Mouse (Mus musculus): ENCODE measurements around the gene Ttll12.

Gene Ttll12

DNA sequence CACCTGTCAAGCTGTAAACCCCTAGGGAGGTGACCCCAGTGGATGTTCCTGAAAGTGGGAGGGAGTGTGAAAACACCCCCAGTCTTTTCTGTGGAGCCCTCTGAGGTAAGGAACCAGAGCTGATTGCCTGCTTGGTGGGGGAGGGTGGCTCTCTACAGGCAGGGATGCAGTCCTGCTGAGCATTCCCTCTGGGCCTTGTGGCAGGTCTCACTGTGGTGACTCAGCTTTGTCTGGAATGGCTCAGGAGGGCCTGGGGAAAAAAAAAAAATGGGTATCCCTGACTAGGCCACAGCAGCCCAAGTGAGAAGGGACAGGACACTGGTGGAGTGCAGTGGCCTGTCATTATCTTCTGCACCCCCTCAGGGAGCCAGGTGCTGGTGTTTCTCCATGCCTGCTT is 1.8 kb downstream of the Ttll12 start:
- DNase-seq, result no peak

DNA sequence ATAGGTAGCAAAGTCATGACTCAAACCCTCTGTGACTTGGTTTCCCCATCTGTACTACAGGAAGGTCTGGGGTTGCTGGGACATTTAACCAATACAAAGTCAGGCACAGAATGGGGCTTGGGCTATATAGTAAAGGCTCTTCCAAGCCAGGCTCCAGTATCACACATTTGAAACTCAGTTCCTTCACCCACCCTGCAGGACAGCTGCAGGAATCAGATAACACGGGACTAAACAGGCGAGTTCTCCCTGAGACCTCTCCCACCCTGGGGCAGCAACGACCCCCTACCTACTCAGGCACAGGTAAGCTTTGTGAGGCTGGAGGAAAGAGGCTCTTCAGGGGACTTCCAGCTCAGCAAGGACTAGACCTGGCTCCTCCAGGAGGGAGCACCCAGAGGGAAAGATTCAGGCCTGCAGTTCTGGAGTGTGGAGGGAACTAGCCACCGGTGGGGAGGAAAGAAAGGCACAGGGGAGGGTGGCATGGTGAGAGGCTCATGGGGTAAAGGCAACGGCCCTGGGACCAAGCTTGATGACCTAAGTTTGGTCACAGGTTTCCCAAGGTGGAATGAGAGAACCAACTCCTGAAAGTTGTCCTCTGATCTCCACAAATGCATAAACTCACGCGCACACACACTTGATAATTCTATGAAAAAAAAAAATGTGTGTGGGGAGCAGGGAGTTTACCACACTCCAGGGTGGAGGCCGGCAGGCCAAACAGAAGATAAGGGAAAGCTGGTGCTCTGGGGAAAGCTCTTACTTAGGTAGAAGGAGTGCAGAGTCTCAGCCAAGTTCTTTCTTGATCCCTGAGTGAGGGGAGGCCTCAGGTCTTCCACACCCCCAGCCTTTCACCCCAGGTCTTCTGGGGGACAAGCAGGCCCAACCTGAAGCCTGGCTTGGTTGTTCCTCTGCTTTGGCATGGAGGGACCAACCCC is 2.4 kb downstream of the Ttll12 start:
- no peak for DNase-seq

DNA sequence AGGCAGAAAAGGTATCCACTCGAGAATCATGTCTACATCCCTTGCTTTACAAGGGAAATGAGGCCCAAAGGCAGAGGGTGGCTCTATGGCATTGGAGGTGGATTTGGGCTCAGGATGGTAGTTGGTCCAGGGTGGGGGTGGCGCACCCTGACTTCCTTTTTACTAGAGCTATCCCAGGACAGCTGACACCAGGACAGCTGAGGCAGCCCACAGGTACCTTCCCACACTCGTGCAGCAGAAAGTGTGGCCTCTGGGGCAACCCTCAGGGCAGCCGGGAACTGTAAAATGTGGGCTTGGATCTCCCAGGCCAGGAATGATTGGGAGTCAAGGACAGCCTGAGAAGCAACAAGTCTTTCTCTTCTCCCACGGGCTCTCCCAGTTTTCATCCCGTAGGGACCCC is 3.2 kb downstream of the Ttll12 start:
- DNase-seq, result no peak

DNA sequence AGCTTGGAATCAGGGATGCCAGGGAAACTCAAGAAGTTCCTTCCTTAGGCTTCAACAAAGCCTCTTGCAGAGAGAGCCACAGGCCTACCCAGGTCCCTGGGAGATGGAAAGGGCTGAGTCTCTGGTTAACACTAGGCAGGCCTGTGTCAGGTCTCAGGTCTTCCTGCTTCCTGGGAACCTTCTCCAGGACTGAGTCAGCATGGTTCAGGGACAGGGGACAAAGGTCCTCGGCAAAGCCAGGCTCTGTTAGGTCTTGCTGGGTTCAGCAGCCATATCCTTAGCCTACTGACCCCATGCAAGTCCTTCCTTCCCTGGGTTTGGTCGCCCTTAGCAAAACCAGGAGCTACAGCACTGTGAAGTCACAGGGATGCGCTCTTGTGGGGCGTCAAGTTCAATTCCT is 4.1 kb downstream of the Ttll12 start:
- no peak for DNase-seq

DNA sequence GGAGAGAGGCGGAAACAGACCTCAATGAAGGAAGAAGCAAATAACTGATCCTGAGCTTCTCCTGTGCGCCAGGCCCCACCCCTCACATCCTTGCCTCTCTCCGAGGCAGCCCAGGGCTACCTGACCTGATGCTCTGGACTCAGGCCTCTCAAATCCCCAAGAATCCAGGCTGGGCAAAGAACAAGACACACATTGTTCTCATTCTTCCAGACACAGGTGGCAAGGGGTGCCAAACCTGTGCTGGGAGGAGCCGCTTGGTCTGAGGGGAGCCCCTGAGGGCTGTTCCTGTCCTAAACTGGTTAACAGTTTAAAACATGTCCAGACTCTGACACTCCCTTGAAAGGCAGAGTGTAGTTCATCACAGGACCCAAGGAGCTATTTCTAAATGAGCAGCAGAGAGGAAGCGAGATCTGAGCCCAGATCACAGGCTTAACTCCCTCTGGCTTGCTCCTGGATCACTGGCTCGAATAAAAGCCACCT is 10.2 kb downstream of the Ttll12 start:
- no peak for DNase-seq

DNA sequence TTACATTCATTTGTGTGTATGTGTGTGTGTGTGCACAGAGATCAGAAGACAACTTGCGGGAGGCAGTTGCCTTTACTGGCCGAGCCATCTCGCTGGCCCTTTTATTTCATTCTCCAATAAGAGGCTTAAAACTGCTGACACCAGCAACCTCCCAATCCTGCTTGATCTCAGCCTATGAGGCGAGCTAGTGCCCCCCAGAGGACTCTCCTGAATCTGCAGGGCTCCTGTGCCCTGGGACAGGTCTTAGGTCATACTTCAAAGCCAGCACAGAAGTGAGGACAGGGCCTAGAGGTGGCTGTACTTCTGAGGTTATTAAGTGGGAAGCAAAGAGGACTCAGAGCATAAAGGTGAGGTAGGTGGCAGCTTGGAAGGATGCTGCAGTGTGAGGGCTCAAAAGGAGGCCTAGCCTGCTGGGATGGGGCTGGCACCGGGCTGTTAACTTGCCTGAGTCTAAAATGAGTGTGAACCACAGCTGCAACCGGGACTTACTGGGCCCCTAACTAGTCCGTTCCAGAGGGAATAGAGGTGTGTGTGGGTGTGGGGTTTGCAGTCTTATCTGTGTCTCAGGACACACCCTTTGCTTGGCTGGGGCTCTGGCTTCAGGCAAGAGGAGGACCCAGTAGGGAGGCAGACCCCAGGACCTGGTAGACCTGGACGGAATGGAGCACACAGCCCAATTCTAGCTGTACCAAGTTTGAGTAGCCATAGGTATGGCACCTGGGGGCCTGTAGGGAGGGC is 11.4 kb downstream of the Ttll12 start:
- no peak for DNase-seq

DNA sequence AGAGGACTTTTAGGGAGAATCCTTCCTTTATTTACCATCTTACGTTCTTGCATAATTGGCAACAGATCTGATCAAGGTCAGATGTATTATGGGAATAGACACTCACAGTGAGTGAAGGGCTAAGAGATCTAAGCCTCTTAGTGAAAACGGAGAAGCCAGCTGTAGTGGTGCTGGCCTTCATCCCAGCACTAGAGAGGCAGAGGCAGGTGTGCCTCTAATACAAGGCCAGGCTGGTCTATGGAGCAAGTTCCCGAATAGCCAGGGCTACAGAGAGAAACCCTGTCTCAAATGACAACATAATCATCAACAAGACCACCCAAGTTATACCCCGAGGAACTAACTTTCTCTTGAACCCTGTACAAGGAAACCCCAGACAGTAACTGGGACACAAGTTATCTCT is 12.0 kb downstream of the Ttll12 start:
- DNase-seq, result no peak

DNA sequence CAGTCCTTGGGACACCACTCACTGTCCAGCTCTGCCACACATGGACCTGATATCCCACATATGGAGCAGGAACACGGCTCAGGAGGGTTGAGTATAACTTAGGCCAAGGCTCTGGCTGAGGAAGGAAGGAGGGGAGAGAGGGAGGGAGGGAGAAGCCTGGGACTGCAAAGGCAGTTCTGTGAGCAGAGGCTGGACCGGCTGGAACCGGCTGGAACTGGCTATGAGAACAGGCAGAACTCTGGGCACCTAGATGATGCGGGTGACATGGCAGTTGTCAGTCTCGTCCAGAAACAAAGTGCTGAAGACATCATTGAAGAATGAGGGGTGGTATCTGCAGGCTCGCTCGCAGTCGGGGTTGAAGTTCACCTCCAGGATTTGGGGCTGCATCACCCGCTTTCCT is 18.3 kb downstream of the Ttll12 start:
- no peak for DNase-seq

DNA sequence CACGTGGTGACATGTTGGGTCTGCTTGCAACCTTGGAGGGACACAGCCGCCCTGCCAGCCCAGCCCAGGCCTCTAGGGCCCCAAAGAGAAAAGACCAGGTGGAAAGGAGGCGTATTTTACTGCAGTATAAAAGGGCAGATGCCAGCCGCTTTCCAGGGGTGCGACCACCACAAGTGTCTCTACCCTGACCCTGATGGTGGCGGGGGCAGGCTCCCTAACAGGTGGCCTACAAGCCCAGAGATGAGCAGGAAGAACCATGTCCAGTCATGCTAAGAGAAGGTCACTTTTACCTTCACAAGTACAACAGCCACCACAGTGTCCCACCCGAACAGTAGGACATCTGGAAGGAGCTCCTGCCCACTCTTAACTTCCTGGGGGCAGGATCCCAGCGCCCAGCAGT is 19.4 kb downstream of the Ttll12 start:
- no peak for DNase-seq

DNA sequence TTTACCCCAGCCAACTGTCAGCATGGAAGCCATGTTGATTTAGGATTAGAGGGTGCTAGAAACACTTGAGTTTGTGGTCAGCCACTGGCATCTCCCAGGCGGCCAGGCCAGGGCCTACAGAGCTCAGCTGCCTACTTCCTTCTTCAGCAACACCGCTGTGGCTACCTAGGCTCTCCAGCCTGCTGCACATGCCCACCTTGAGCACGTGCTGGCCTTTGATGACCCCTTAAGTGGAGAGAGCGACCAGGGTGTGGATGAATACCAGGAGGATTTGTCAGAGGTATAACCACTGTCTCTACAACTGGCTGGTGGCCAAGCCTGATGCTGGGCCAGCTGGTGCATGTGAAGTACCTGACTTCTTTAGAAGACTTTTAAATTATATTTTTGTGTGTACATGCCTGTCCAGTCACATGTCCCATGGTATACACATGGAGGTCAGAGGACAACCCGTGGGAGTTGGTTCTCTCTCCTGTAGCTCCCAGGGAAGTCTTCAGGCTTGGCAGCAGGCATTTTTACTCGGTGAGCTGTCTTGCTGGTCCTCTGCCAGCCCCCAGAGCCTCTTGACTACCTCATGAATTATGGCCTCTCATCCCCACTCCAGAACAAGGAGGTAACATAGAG is 20.1 kb downstream of the Ttll12 start:
- DNase-seq, result no peak

DNA sequence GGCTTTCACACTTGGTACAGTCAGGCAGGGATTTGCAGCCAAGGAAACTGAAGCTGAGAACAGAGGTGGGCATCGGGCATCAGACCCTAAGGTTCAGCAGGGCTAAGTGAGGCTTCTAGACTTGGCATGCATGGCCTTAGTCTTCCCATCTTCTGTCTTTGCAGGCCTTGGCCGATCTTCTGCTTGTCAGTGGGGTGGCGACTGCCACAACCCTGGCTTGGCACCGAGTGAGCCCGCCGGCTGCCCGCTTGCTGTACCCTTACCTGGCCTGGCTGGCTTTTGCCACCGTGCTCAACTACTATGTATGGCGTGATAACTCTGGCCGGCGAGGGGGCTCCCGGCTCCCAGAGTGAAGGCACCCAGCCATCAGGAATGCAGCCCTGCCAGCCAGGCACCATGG is 21.4 kb downstream of the Ttll12 start:
- DNase-seq, result no peak

DNA sequence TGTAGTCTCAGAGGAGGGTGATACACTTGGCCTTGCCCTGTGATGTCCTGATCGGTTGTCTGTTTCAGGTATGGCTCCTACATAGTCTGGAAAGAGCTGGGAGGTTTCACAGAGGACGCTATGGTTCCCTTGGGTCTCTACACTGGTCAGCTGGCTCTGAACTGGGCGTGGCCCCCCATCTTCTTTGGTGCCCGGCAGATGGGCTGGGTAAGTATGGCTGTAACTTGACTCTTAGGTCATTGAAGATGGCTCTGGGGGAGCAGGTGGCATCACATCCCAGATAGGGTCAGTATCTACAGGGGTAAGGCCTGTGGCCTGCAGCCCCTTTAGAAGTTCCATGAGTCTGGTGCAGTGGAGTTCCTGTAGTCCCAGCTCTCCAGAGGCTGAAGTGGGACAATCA is 22.8 kb downstream of the Ttll12 start:
- DNase-seq, result no peak

DNA sequence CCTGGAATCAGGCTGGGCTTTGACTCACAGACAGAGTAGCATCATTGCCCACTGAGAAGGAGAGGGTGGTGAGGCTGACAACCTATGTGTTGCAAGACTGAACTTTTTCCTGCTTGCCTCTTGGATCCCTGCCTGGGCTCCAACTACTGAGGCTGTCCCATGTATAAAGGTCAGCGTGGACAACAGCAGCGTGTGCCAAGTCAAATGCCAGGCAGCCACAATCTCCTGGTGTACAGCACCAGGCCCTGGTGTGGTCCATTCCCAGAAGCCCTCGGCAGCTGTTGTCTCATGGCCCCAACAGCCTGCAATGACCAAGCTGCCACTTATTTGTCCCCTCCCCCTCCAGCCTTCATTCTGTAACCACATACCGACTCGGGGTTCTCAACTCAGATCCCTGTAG is 23.3 kb downstream of the Ttll12 start:
- no peak for DNase-seq

DNA sequence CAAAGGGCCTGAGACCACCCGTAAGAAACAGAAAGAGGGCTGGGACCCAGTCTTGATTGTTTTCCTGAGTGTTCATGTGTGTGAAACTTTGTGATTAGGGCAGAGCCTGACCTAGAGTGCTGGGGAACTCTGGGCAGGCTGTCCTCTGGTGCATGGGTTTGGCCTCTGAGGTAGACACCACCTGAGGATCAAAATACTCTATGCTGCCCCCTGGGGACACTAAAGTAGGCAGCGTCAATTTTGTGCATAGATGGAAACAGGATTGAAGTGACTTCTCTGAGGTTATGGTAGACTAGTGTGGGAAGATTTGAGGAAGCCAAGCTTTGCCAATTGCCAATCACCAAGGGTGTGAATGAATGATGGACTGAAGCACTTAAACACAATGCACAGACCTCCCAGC is 24.3 kb downstream of the Ttll12 start:
- no peak for DNase-seq

DNA sequence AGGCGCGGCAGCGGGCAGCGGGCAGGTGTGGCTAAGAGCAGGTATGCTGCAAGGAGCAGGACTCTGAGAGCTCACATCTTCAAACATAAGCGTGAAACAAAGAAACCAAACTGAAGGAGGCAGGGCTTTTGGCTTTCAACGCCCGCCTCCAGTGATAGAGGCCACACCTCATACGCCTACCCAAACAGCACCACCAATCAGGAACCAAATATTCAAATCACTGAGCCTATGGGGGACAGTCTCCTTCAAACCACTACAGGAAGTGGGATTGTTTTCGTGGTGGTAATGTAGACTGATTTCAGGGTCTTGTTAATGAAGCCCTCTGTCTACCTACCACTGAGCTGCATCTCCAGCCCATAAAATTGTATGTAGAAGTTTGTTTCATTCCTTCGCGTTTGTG is 25.3 kb downstream of the Ttll12 start:
- DNase-seq, result no peak

DNA sequence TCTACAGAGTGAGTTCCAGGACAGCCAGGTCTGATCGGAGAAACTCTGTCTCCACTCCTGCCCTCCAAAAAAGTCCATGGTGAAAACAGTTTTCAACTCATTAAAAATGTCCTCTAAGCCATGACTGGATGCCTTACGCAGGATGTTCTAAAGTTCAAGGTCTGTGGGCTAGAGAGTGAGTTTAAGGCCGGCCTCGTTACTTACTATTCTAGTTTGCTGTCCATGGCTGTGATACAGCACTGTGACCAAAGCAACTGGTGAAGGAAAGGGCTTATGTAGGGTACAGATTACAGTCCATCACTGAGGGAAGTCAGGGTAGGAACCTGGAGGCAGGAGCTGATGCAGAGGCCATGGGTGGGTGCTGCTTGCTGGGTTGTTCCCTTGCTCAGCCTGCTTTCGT is 26.4 kb downstream of the Ttll12 start:
- DNase-seq, result no peak

DNA sequence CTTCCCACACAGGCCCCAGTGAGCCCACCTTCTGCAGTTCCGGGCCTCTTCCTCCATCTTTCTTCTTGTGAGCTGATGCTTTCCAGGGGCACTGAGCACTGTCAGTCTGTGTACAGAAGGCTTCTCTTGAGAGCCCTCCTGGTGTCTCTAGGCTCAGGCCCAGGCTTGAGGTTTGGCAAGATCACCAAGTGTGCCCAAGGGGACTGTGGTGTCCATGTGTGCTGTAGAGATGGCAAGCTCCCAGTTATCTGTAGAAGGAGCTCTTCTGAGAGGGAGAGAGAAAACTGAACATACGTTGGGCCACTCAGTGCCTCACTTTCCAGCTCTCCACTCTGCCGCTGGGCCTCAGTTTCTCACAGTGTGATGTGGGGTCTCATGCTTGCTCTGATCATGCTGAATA is 27.2 kb downstream of the Ttll12 start:
- no peak for DNase-seq

DNA sequence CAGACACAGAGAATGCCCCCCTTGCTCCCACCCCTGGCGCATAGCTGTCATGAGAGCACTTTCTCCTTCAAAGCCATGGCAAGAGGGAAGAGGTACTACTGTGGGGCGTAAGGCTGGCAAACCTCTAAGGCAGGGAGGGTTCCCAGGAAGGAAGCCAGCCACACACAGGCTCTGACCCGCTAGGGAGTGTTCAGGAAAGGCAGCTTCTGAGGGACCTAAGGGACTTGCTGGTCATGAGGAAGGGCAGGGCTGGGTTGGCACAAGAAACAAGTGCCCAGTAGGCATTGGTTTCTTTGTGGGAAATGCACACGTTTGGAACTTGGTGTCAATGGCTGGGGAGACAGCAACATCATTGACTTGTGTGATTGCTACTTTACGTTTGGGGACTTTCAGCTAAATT is 29.0 kb downstream of the Ttll12 start:
- no peak for DNase-seq

DNA sequence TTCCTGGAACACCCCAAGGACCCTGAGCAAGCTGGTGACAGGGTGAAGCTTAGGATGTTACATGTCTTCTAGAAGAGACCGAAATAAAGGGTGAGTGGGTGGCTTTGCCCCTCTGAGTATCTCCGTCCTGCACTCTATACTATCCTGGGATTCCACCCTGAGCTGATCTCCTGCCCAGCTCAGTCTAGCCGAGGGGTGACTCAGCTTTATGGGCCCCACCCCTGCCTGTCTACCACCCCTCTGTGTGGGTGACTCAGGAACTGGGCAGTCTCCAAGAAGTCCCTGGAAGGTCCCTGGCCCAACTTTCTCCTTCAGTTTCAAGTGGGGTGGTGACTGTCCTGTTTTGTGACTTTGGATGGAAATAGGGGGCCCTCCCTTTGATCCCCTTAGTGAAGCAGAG is 29.5 kb downstream of the Ttll12 start:
- DNase-seq, result no peak

DNA sequence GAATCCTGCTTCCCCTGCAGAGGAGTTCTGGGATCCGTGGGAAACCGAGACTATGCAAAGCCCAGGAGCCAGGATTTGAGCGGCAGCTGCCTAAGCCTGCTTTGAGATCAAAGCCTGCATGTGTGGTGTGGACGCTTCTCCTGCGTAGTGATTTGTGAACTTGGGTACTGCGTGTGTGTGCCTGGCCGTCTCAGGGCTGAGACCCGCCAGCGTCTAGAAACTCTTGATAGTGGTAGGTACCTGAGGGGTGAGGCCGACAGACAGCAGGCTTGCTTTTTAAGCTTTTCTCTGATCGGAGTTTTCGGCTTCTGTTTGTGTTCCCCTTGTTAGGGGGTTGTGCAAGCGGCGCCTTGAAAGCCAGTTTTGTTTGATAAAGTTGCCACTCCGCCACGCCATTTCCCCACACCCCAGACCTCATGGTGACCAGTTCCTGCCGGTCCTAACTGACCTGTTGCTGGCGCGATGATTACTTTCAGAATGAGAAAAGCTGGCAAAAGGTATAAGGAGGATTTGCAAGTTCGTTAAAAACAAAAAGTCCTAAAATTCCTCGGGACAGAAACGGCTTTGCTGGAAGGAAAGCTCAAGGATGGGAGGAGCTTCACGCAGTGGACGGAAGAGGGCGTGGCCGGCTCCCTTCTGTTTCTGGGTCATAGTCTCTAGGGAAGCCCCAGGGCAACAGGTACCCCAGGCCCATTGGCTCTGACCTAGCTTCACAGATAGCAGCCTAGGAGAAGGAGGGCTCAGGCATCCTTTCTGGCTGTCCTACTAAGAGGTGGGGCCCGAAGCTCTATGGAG is 30.9 kb downstream of the Ttll12 start:
- DNase-seq, result peak; percentile 39 to 48

DNA sequence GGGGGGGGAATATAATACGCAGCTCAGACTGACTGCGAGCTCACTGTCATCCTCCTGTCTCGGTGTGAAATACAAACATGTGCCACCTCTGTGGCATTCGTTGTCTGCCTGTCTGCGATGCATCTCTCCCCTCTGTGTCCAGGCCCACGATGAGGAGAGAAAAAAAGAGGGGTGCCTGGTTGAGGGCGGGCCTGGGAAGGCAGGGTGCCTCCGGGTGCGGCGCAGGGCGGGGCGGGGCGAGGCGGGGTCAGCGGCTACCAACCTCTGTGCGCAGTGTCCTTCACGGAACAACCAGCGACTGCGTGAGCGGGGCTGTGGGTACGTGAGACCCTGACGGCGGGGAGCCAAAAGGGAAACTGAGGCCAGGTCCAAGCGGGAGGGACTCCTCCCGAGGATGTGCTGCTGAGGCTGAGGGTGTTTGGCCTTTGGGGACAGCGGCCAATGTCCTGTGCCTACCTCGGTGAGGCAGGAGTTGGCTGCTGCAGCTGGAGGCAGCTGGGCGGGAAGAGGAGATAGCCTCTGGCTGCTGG is 31.6 kb downstream of the Ttll12 start, which contains the start of the genes Tspo and Mcat:
Gene Tspo, plus strand, starts transcription at position 266 of the 530 bp plus-strand sequence.
Gene Mcat, minus strand, starts transcription at position 461 of the 530 bp plus-strand sequence.
- peak; percentile 61 to 71 for DNase-seq

DNA sequence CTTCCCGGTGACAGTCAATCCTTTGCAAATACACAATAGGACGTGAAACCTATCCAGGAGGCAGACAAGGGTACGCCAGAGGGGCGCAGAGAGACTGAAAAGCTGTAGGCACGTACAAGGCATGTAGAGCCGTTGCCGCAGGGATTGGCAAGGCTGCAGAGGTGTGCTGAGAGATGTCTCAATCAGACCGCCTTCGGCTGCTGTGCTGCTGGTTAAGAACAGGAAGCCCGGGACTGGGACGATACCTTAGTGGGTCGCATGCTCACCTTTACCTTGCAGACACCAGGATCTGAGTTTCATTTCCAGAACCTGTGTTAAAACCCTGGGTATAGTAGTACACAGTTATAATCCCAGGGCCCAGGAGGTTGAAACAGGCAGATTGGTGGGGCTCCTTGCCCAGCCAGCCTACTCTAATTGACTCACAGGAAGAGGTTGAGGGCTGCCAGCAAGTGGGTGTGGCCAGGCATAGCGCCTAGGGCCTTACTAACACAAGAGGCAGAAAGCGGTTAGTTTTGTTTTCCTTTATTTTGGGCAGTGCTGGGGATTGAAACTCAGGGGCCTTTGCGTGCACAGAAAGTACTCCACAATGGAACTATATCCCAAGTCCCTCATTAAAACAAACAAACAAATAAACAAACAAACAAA is 32.2 kb downstream of the Ttll12 start:
- DNase-seq, result peak; percentile 74 to 83
